Mouse (Mus musculus) brain, embryonic 14.5 days (tissue): ENCODE measurements around the gene Grid1. TPM values are rescaled to one million over a fixed set of nuclear protein-coding genes. Genes with fewer than 3 reads are reported as not detected.
A peak's percentile ranks its signal among the peaks of the same experiment; 100 is the strongest.

Experiments used
- DNase-seq: peaks from one replicate; pipeline ENCODE4 v3.0.0-alpha.2; 2011; ENCODE audit warnings: low read depth
- CTCF ChIP-seq: fragments of 200-500 bp; IDR thresholded peaks from 2 replicates; pipeline ENCODE4 v1.5.1; 2012; ENCODE audit warnings: inconsistent platforms, mild to moderate bottlenecking, moderate library complexity, borderline replicate concordance; ENCODE audit not compliant: insufficient read depth, insufficient read length; ENCODE audit errors: extremely low read depth
- POLR2A ChIP-seq: fragments of 200-500 bp; IDR thresholded peaks from 2 replicates; pipeline ENCODE4 v1.6.1; 2012; ENCODE audit warnings: mild to moderate bottlenecking, inconsistent platforms, borderline replicate concordance; ENCODE audit not compliant: poor library complexity, insufficient read depth, insufficient read length, severe bottlenecking; ENCODE audit errors: extremely low read depth
- polyA plus RNA-seq: library from polyadenylated mRNA; depleted of rRNA; stranded (reverse); fragments of >200 nt; gene quantifications from 2 replicates; pipeline ENCODE4 v1.2.3, GENCODE M21; 2012

The Grid1 gene
- polyA plus RNA-seq, 1 experiment = 14.8 TPM

DNA sequence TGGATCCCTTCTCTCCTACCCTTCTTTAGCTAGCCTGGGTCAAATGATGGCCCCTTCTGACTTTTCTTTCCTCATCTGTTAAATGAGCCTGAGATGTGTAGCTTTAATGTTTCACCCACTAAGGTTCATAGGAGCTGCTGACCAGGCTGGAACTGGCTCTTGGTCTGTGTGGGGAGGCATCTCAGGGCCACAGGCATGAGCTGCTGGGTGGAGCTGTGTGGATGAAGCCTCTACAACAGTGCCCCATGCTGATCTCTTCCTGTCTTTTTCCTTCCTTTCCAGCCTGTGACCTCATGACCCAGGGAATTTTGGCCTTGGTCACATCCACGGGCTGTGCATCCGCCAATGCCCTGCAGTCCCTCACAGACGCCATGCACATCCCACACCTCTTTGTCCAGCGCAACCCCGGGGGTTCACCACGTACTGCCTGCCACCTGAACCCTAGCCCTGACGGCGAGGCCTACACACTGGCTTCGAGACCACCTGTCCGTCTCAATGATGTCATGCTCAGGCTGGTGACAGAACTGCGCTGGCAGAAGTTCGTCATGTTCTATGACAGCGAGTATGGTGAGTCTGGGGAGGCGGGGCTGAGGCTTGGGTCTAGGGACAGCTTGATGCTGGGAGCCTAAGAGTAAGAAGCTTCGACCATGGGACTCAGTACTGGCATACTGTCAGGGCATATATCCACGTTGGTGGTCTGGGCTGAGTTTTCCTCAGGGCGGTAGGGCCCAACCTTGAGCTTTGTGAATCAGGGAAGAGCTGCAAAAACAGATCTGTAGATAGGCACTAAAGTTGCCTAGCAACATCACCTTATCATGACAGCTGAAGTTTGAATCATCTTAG lies 125.8 kb downstream of the Grid1 start:
- peak; percentile 17 for DNase-seq

DNA sequence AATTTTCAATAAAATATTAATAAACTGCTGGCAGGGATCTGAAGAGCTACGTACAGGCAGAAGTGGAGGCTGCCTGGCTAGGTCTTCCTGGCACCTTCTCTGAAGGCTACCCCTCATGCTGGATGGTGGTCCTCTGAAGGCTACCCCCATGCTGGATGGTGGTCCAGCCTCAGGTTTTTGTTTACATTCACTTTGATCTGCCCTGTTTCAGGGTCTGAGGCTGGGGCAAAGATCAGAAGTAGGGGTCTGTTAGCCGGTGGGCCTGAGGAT lies 126.3 kb downstream of the Grid1 start:
- DNase-seq = peak; percentile 52
- TF ChIP-seq CTCF (no peak), POLR2A (no peak)

More for the DNA sequence above, 125.8 kb downstream of the Grid1 start:
- TF ChIP-seq CTCF (no peak), POLR2A (no peak)

DNA sequence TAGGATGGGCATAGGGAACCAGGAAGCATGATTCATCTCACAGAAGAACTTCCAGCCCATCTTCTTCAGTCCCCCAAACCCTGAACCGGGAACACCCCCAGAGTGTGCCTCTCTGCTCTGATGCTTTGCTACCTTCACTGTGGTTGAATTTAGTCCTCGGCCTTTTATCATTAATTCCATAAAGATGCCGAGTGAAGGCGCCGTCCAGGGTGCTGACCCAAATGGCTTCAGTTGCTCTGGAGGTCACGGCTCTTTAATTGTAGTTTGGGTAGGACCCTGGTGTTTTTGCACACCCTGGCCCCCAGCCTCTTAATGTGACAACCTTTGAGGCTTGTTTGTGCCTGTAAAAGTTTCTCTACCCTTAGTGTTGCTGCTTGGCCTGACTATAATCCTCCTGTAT lies 128.3 kb downstream of the Grid1 start:
- no peak for DNase-seq
- TF ChIP-seq POLR2A = no peak

DNA sequence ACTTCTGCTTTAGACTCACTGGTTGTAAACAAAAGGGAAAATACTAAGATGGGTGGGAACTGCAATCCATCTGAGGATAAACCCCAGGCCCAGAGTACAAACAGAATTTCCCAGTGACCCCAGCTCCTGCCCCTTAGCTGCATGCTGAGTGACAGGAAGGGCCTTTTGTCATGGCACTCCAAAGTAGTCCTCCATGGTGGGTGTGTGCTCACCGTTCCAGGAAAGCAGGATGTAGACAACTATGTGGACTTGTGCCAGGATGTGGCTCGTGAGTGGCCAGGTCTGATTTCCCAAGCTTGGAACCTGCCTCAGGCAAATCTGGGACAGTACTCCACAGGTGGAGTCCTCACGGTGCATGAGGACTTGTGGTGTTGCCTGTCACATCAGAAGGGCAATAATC lies 132.4 kb downstream of the Grid1 start:
- TF ChIP-seq CTCF = no peak
- TF ChIP-seq POLR2A = no peak
- no peak for DNase-seq

DNA sequence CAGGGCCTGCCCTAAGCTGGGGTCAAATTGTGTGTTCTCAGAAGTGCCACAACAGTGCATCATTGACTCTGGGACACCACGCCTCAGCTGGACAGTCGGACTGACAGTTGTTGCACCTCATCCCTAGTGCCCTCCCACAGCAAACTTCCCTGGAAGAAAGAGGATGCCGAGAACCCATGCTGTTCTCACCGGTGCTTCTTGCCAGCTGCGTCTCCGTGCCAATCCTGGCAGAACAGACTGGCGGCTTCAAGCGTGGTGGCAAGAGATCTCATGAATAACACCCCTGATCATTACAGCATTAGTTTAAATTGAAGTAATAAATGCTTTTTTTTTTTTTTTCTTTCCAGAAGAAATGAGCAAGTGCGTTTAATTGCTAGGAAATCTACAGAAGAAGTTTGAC lies 133.7 kb downstream of the Grid1 start:
- TF ChIP-seq POLR2A (no peak), CTCF (no peak)
- peak; percentile 78 for DNase-seq

DNA sequence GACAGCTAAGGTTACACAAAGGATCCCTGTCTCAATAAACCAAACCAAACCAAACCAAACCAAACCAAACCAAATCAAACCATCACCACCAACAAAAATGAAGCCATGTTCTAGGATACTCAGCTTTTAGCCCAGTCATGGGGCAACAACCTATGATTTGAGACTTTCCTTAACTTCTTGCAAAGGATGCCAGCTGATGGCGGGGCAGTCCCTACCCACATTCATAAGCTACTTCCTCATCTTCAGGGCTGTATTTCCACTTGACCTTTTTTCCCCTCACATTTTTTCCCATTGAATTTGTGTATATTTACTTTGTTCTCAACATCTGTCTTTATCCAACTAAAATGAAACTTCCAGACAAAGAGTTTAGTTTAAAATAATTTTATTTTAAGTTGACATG lies 135.8 kb downstream of the Grid1 start:
- no peak for TF ChIP-seq CTCF
- no peak for TF ChIP-seq POLR2A
- no peak for DNase-seq

DNA sequence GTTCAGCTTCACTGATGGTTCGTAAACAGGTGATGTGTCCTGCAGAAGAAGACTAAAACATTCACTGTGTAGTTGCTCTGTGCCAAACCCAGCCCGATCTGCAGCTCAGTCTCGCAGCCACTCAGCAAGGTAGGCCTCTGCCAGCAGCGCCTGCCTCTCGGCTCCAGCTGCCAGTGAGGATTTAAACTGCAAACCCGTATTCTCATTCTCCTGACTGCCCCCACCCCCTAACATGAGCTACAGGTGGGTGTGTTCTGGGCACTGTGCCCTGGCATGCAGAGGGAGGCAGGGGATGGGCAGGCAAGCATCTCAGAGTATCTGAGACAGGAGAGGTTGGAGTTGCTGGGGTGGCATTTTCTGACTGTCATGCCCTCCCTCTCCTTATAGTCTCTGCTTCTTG lies 140.3 kb downstream of the Grid1 start:
- peak; percentile 72 for DNase-seq
- TF ChIP-seq POLR2A = no peak
- TF ChIP-seq CTCF = no peak

DNA sequence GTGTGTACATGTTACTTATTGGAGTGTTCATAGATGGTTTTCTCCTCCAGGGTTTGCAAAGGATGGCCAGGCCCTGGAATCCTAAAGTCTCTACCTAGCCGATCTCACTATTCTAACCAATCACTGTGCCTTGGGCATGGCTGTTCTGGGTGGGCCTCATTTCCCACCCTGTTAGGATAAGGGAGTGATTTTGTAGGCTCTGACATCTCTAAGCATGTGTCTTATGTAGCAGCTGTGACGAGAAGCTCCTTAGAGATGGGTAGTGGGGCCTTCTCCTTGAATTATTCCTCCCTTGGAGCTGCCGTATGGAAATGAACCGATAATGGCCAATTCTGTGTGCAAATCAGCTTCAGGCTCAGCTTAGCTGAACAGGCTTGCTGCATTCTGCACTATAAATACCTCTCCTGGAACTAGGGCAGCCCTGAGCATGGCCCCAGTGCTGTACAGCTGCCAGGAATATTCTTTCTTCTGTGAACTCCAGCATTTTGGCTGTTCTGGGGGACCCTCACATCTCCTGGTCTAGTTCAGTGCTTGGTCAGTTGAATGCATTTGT lies 143.8 kb downstream of the Grid1 start:
- DNase-seq = peak; percentile 53
- no peak for TF ChIP-seq CTCF
- TF ChIP-seq POLR2A = no peak

DNA sequence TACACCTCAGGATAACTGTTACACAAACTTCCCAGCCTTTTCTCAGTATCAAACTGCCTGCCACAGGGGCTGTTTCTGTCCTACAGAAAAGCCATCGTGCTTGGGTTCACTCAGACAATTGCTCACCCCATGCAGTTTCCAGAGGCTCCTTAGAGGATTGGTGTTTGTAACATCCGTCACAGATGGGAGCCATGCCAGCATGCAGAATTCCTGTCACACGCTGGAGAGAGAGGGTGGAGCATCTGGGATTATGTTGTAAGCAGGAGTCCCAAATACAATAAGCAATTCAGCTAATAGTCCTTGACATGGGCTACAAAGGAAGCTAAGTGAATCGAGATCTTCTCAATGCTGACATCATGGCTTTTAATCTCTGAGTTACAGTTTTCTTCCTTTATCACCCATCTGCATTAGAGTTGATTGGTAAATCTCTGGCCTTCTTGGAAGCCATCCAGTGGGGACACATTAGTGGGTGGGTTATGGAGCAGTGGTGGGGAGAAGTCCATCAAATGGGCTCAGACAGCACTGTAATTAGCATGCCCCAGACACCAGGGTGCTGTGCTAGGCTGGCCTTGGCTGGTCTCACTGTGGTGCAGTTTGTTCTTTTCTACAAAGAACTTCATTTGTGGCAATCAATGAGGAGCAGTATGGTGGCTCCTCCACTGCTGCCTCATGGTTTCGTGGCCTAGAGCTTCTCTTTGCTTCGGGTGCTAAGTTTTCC lies 149.4 kb downstream of the Grid1 start:
- TF ChIP-seq CTCF (no peak), POLR2A (no peak)
- peak; percentile 97 for DNase-seq

DNA sequence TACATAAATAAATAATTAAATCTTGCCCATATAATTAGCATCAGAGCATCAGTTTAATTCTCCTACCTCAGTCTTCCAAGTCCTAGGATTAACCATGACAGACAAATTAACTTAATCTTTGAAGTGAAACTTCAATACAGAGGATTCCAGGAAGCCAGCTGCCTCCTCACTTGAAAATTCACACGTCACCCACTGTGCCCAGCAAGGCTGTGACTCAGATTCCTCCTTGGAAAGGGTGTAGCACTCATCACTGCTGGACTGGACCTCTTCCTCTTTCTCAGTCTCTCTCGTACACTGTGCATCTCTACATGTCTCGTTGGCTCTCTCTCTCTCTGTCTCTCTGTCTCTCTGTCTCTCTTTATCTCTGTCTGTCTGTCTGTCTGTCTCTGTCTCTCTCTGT lies 153.0 kb downstream of the Grid1 start:
- no peak for DNase-seq
- TF ChIP-seq CTCF = no peak
- no peak for TF ChIP-seq POLR2A

DNA sequence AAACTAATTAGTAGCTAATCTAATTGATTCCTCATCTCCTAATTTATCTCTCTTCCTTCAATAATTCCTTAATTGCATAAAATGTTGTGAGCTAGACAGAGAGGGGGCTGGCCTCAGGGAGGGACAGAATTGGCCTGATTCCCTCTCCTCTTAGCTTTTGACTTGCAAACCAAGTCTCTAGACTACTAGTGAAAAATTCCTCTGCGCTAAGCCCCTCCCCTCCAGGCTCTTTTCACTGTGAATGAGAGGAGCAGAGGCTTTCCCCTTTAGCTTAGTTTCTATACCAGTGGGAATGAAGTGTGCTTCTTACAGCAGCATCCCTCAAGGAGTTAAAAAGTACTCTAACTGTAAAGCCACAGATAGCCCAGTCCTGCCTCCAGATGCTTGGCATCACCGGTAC lies 160.8 kb downstream of the Grid1 start:
- TF ChIP-seq CTCF (no peak), POLR2A (no peak)
- DNase-seq = peak; percentile 20

DNA sequence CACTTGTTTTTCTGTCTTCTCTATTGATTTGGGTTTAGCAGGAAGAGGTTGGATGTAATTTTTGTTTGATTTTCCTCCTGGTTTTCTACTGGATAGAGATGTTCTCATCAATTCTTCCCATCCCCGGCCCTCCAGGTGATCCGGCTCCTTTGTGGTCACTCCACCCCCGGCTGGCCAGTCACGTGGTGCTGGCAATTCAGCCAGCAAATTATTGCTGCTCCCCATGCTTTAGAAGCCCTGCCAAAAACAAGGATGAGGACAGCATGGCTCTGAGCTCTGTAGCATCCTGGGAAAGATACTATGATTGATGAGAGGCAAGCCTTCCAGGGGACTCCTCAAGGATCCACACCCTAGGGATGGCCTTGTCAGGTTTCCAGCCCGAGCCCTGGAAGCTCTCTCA lies 169.2 kb downstream of the Grid1 start:
- TF ChIP-seq CTCF = no peak
- TF ChIP-seq POLR2A = no peak
- DNase-seq = no peak
